Comparison of ENCODE assay signal across 27 mouse cellular contexts in the genomic region with DNA sequence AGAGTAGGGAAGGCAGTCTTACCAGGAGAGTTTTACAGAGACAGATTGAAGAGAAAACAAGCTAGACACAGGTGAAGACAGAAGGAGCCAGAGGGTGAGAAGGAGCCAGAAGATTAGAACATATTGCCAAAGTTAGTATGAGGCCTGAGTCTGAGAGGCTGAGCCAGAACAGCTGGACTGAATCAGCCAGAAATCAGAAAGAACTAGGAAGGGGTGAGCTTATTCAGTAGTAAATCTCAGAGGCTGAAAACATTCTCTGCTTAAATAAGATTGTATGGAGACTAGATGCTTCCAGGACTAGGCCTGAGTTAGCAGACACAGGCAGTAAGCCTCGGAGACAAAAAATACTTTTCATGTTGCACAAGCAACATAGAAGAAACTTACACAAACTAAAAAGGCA. TPM values are rescaled to one million over a fixed set of nuclear protein-coding genes. Genes with fewer than 3 reads are reported as not detected.
DNase-seq lines count a peak whose midpoint lies in the region; ATAC-seq lines count a peak whose summit lies in the region.
"Had no signal": no experiment of that assay in that cellular context is flagged by ENCODE, and none has a peak within 500 bp of the region (broad histone marks: within the 10 kb centered on the region; RNA-seq: fewer than 3 reads in every experiment).

No protein-coding gene starts in this region.

- peaks cover 5% of the 10 kb centered on the region; the same call in 1 of the 2 replicates for H3K4me1 ChIP-seq in kidney, embryonic 15.5 days
- no peaks in the 10 kb centered on the region for H3K4me1 ChIP-seq in lung, embryonic 16.5 days (replicated peaks; ENCODE audit: control insufficient read depth, insufficient read depth, low read length)
- H3K4me1 ChIP-seq: embryonic facial prominence, embryonic 12.5 days; hindbrain, embryonic 10.5 days; hindbrain, embryonic 13.5 days had no signal

- H3K9me3 ChIP-seq in kidney, embryonic 15.5 days (replicated peaks), result no peaks in the 10 kb centered on the region
- H3K9me3 ChIP-seq in lung, embryonic 16.5 days (ENCODE audit: control insufficient read depth, low read length), result no peaks in the 10 kb centered on the region
- H3K9me3 ChIP-seq: embryonic facial prominence, embryonic 12.5 days; forebrain, embryonic 15.5 days; heart, embryonic 12.5 days; heart, embryonic 15.5 days; hindbrain, embryonic 10.5 days; hindbrain, embryonic 13.5 days had no signal

- no peak for DNase-seq in kidney, postnatal 36 days
- DNase-seq in kidney, postnatal 10 days, result peak; percentile 21
- DNase-seq in kidney, adult 8-10 months, result no peak
- no peak for DNase-seq in lung, postnatal 25 days (ENCODE audit: low spot score)
- DNase-seq: adrenal gland, adult 8-10 months; adrenal gland, postnatal 25 days; cerebellum, adult 18-20 months; cerebellum, adult 9-10 months; cerebellum, postnatal 14 days; gastrocnemius, postnatal 25 days; heart, adult 18-20 months; heart, postnatal 10 days; heart, postnatal 36 days had no signal

- 67% methylated on average over 1 of the region's 1 CpGs for WGBS in kidney, embryonic 15.5 days
- WGBS in lung, embryonic 16.5 days, result 38% methylated on average over 1 of the region's 1 CpGs

- H3K4me3 ChIP-seq in kidney, embryonic 15.5 days (replicated peaks), result no peak overlapping the region
- no peak overlapping the region for H3K4me3 ChIP-seq in lung, embryonic 16.5 days (ENCODE audit: low read length)
- H3K4me3 ChIP-seq: embryonic facial prominence, embryonic 12.5 days; erythroblast, embryonic 14.5 days; forebrain, embryonic 12.5 days; forebrain, embryonic 15.5 days; heart, embryonic 12.5 days; heart, embryonic 15.5 days; hindbrain, embryonic 10.5 days; hindbrain, embryonic 13.5 days had no signal

- H3K27me3 ChIP-seq in kidney, embryonic 15.5 days, result no peaks in the 10 kb centered on the region
- H3K27me3 ChIP-seq in lung, embryonic 16.5 days (ENCODE audit: control insufficient read depth, insufficient read depth, low read depth, low read length), result no peaks in the 10 kb centered on the region
- H3K27me3 ChIP-seq: embryonic facial prominence, embryonic 12.5 days; forebrain, embryonic 12.5 days; forebrain, embryonic 15.5 days; heart, embryonic 12.5 days; heart, embryonic 15.5 days; hindbrain, embryonic 13.5 days had no signal

- H3K4me2 ChIP-seq in kidney, embryonic 15.5 days, result no peak overlapping the region
- no peak overlapping the region for H3K4me2 ChIP-seq in lung, embryonic 16.5 days (ENCODE audit: low read depth, low read length)
- H3K4me2 ChIP-seq: embryonic facial prominence, embryonic 12.5 days; forebrain, embryonic 12.5 days; forebrain, embryonic 15.5 days; heart, embryonic 12.5 days; heart, embryonic 15.5 days; hindbrain, embryonic 13.5 days had no signal

- no peaks in the 10 kb centered on the region for H3K36me3 ChIP-seq in kidney, embryonic 15.5 days
- H3K36me3 ChIP-seq in lung, embryonic 16.5 days (ENCODE audit: control insufficient read depth, insufficient read depth, low read length), result no peaks in the 10 kb centered on the region
- H3K36me3 ChIP-seq: embryonic facial prominence, embryonic 12.5 days; forebrain, embryonic 12.5 days; forebrain, embryonic 15.5 days; heart, embryonic 12.5 days; heart, embryonic 15.5 days; hindbrain, embryonic 10.5 days; hindbrain, embryonic 13.5 days had no signal

- peak; percentile 79; the same call in 1 of the 2 replicates for ATAC-seq in kidney, embryonic 15.5 days (replicated peaks; ENCODE audit: low FRiP score)
- ATAC-seq in lung, embryonic 16.5 days (ENCODE audit: low read depth), result 0 out of 2 replicates have a peak, but pooled peaks have one; percentile 31
- ATAC-seq in cerebellum, adult (ENCODE audit: insufficient number of reproducible peaks, low FRiP score, low TSS enrichment), result no peak
- ATAC-seq: activated CD4-positive, CD25-positive, alpha-beta regulatory T cell, adult 4 months; CD4-positive, CD25-positive, alpha-beta regulatory T cell, adult 4 months; forebrain, embryonic 15.5 days; hindbrain, embryonic 16.5 days had no signal

- no peak overlapping the region for H3K9ac ChIP-seq in kidney, embryonic 15.5 days
- no peak overlapping the region for H3K9ac ChIP-seq in lung, embryonic 16.5 days (ENCODE audit: low read length)
- H3K9ac ChIP-seq: embryonic facial prominence, embryonic 12.5 days; forebrain, embryonic 12.5 days; forebrain, embryonic 15.5 days; heart, embryonic 12.5 days; heart, embryonic 15.5 days; hindbrain, embryonic 13.5 days had no signal

- peak overlapping the region; percentile 62 for H3K27ac ChIP-seq in kidney, embryonic 15.5 days
- H3K27ac ChIP-seq in lung, embryonic 16.5 days (ENCODE audit: low read length), result no peak overlapping the region
- H3K27ac ChIP-seq: embryonic facial prominence, embryonic 12.5 days; forebrain, embryonic 12.5 days; forebrain, embryonic 15.5 days; heart, embryonic 15.5 days; hindbrain, embryonic 10.5 days; hindbrain, embryonic 13.5 days had no signal

RNA-seq across cellular contexts. Expression of gene Ggact, which starts 53.8 kb away (rescaled TPM):
- polyA plus RNA-seq in kidney, embryonic 15.5 days (2015; fragmentation: Nextera tagmentation; extraction: Ambion mirVana), result 17.0 and 17.3 TPM in 2 replicates
- 15.2 and 17.7 TPM in 2 replicates for polyA plus RNA-seq in lung, embryonic 16.5 days (2015; fragmentation: Nextera tagmentation; extraction: Ambion mirVana)
